Mouse (Mus musculus): ENCODE measurements at regions not wholly inside any gene's neighbourhood (a gene's known extent, or its start where the extent isn't known, plus 50 kb on each side); places are given as distances from the start of the nearest gene placed in this dataset.
"Not testable (repeated sequence)": the region's sequence is repeated elsewhere in the genome, so short reads cannot be mapped to it uniquely, and the experiment has no call there.

DNA sequence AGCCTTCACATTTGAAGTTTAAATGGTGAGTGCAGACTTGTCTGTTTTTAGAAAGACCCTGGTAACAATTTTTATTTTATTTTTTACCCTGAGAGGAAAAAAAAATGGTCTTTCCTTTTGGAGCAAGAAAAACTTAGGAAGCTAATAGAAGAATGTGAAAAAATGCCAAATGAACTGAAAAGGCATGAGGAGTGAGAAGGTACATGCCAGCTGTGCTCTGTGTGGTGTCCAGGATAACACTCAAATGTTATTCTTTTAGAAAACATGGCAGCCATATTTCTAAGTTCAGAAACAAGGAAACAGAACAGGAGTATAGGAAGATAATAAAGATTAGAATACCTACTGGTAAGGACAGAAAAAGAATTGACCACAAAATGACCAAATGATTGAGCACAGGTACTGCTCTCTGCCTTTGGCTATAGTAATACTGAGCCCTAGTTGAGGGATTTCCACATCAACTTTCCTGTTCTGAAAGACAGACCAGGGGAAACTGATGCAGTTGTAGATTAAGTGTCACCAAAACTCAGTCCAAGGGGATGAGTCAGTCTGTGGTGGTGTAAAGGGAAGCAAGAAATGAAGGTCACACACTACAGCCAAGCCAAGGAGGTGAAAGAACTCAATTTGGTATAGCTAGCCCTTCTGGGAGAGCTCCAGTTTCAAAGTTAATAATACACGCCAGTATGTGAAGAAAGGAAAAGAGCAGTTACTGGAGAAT lies 758.5 kb downstream of the Robo2 start:
- no peak for DNase-seq (ENCODE audit: low read depth, low spot score)

DNA sequence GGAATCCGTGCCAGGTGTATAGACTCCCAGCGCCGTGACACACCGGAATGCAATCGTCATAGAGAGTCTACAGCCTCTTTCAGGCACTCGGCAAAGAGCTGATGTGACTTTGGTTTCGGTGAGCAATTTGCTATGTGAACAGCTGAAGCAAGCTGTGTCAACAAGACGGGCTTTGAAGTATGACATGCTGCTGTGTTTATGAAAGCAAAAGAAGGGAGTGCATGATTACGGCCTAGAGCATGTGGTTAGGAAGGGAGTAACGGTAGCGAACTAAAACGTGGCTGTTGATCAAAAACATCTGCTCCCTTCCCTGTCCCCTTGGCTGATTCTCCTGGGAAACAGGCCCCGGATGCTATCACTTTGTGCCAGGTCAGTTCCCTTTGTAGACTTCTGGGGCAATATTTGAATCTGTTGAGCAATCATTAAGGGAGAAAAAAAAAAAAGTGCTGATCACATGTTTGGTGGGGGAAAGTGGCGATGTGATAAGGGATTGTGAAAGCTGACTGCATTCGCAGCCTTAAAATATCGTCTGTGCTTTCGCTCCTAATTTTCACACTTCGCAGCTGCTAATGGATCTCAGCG lies 764.3 kb downstream of the Robo2 start:
- DNase-seq (ENCODE audit: low read depth, low spot score): peak; percentile 5

DNA sequence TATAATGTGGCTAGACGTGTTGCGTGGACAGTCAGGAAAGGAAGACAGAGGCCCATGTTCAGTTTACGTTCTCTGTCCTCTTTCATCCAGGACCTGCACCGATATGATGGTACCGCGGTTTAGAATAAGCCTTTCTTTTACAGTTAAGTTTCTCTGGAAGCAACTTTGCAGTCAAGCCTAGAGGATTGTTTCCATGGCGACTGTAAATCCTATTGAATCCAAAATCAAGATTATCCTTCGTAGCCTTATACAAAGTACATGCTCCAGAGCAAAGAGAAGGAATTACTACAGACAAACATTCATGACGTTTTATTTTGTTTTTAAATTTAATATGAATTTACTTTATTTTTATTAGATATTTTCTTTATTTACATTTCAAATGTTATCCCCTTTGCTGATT lies 798.6 kb downstream of the Robo2 start:
- DNase-seq (ENCODE audit: low read depth, low spot score): no peak

DNA sequence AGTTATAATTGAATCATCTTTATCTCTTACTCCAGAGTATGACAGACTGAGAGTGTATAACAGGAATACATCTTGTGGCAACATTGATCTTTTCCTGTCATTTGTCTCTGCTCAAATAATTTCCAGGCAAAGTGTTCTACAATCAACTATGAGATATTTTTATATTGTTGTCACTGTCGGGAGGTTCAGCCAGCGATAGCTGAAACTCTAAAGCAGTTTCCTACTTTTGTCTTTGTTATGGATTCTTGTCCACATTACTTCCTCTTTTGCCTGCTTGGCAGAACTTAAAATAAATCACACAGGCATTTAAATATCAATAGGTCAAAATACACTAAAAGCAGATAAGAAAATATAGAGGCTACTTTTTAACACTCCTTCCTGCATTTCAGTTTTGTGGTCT lies 820.2 kb downstream of the Robo2 start:
- DNase-seq (ENCODE audit: low read depth, low spot score): no peak

DNA sequence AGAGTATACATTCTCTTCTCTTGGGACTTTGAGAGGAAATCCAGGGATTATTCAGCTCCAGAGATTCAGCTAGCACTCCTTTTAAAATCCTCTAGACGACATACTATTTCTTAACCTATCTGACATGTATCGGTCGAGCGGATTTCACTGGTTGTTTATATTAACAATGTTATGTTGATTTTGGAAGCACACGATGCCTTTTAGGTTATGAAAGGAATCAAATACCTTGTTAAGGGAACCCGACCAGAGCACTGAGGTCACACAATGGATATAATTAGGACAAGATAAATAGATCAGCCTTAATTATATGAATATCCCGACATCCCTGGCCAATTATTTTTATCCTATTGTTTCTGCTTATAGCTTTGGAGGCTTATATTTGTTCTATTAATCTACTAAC lies 850.4 kb downstream of the Robo2 start:
- no peak for DNase-seq (ENCODE audit: low read depth, low spot score)

DNA sequence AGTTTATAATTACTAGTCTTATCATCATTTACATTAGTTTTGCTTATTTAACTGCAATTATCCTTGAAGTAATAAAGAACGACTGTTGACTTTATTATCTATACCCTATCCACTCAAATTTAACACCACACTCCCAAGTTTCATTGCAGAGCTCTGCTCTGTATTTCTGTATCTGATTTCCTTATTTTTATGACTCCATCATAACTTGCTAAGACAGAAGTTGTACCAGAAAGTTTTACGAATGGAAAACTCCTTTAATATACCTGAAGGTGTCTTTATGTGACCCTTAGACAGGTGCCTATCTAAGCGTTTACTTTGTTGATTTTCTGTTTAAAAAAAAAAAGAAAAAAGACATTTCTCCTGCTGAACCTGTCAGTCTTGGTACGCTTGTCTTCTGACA lies 854.7 kb downstream of the Robo2 start:
- no peak for DNase-seq (ENCODE audit: low read depth, low spot score)

DNA sequence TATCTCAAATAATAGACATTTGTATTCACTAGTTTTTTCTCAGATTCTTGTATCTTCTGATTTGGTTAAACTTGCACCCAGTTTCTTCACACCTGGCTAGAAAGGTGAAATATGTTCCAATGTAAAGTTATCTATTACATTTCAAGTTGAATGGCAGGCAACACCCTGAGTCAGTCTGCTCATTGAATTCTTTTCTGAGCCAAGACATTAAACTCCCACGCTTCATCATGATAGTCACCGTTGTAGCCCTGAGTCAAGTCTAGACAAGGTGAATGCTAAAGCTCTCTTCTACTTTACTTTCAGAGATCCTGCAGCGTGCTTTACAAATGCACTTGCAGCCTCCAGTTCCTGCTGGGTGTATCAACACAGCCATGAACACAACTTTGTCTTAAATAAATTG lies 868.0 kb downstream of the Robo2 start:
- DNase-seq (ENCODE audit: low read depth, low spot score): no peak

DNA sequence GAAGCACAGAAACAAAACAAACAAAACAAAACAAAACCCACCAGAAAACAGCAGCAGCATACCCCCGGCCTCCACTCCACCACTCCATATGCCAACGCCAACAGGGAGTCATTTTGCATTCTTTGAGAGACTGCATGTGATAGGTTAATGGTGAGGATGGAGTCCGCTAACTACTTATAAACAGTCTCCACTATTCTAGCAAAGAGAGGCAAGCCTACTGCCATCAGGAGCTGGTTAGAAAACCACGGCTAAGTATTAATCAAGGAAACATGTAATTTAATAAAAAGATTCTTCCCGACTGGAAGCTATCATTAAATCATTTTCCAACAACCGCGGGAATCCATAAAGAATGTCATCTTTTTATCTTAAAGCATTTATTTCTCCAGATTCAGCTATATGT lies 873.6 kb downstream of the Robo2 start:
- DNase-seq (ENCODE audit: low read depth, low spot score): no peak

DNA sequence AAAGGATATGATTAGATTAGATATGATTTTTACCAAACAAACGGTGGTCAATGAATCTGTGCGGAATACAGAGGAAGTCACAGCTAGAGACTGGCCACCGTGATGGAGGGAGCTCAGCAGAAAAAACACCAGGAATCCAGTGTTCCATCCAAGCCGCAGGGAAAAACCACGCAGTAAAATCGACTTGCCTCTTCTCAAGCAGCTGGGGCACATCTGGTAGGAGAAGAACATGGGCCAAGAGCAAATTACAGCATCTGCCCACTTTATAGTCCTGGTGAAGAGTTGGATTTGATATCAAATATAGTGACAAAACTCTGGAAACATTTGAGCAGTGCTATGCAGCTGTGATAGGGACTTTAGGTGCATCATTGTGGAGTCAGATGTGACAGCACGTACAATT lies 874.1 kb downstream of the Robo2 start:
- no peak for DNase-seq (ENCODE audit: low read depth, low spot score)

DNA sequence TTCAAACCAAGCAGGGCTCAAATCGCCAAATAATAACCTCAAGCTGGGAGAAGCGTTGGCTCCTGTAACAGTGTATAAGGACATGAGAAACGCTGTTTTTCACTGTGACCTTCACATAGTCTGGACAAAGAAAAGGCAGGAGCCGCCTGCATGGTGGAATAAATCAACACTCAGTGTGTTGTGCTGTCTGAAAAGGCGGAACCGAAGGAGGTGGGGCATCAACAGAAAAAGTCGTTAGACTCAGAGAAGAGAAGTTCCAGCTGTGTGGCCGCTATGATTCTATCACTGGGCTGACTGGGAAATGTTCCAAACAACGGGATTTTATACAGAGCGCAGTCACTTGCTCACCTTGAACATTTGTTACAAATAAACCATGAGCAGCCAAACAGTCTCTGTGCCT lies 881.4 kb downstream of the Robo2 start:
- no peak for DNase-seq (ENCODE audit: low read depth, low spot score)

DNA sequence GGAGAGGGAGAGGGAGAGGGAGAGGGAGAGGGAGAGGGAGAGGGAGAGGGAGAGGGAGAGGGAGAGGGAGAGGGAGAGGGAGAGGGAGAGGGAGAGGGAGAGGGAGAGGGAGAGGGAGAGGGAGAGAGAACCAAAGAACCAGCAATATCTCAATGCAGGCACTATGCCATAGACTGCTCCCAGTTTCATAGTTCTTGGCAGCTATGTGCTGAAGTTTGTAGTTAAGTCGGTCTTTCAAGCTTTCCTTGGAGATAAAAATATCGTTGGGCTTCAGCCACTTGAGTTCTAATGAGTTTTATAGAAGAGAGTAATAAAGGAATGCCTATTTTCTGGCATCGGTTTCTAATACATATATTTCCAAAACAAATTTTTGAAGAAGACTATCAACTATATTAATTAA lies 888.7 kb downstream of the Robo2 start:
- not testable (repeated sequence) for DNase-seq (ENCODE audit: low read depth, low spot score)

DNA sequence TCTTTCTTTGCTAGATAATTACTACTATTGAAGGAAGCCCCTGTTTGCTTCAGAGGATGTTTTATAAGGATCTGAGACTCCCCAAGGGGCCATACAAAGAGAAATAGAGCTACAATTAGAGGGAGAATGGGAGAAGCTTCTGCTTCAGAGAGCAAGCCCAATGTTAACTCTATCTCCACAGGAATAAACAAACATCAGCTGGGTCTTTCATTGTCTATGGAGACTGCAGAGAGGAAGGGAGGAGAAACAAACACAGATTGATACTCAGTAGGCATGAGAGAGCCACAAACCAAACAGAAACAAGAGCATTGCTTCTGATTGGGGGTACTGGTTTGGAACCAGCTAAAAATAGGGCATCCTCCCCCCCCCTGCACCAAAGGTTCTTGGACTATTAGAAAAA lies 906.9 kb downstream of the Robo2 start:
- DNase-seq (ENCODE audit: low read depth, low spot score): no peak

DNA sequence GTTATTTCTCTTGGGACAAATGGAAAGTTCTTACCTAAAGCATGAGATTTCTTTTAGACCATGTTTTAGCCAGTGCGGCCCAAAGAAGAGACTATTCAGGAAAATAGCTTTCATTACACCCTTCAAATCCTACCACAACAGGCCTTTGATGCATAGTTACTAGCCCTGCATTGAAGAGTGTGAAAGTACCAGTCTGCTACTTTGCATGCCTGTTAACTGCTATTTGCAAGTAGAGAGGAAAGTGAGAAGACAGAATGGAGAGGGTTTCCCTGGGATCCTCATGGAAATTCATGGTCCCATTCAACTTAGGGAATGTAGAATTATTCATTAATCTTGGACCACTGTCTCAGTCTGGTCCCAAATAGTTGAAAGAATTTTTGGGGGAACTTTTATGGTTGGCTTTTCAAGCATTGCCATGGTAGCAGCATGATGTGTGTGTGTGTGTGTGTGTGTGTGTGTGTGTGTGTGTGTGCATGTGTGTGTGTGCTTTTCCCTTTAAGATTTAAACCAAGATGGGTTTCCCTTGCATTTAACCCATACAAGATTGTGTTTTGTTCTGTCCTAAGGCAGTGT lies 912.9 kb downstream of the Robo2 start:
- DNase-seq (ENCODE audit: low read depth, low spot score): no peak

DNA sequence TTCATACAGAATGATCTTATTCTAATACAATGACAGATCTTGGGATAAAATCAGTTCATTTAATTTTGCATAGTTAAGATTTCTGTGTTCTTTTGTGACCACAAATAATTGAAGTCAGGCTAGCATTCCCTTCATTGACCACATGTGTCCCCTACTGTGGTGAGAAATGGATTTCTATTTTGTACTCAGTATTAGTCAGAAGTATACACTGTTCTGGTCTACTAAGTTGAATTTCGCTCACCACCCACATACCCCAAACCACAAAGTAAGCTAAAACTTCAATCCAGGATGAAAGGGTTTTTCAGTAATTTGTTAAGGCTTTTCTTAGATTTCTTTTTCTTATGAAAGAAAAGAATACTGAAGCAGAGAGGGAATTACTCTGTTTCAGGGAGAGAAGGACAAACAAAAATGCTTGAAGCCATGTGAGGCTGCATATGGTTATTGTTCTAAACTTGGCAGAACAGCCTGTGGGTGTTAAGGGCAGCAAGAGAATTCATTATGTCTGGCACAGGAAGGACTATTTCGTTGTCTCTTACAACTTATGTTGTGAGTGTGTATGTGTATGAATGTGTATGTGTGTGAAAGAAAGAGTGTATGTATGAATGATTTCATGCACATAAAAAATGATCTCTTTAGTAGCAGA lies 928.3 kb downstream of the Robo2 start:
- no peak for DNase-seq (ENCODE audit: low read depth, low spot score)

DNA sequence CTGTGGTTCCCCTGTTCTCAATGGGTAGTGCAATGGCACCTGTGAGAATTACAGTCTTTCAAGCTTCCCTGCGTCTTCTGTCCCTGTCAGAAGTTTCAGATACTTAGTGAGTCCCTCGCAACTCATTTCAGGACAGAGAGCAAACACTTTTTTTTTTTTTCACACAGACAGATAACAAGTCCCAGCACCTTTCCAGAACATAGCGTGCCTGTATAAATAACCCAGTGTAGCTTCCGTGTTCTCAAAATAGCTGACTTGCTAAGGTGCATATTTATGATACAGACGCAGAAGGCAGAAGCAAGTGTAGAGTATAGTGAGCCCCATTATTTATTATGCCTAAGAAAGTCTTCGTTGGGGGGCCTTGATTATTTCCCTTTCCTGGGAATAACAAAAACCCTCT lies 929.4 kb downstream of the Robo2 start:
- no peak for DNase-seq (ENCODE audit: low read depth, low spot score)

DNA sequence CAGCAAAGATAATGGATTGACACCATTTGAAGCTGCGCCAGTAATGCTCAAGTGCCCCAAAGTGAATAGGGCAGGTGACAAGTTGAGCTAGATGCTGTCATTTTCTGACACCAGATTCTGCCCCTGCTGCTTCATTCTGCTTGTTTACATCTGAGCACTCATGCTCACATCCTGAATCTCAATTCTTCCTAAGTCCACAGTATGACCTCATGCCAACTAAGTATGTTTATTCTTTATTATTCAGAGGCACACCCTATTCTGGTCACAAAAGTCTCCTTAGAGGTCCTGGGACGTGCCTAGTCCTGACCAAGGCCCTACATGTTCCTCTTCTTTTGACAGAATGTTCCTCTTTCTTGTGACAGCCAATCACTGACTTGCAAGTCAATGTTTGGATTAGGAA lies 938.1 kb downstream of the Robo2 start:
- no peak for DNase-seq (ENCODE audit: low read depth, low spot score)

DNA sequence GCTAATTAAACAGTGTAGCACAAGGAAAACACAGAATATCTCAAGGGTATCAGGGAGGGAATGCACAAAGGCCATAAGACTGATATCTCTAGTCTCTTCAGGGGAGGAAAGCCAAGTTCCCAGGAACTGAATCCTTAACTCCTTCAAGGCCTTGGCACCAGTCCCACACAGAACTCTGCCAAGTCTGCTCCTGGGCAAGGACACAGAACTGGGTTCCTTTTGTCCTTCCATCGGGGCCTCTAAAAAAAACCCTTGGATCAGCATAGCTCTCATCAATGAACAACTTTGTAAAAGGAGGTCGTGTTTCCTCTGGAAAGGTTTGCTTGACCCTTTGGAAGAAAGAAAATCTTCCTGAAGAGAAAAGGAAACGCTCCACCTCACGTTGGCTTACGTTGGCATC lies 940.1 kb downstream of the Robo2 start:
- DNase-seq (ENCODE audit: low read depth, low spot score): no peak

DNA sequence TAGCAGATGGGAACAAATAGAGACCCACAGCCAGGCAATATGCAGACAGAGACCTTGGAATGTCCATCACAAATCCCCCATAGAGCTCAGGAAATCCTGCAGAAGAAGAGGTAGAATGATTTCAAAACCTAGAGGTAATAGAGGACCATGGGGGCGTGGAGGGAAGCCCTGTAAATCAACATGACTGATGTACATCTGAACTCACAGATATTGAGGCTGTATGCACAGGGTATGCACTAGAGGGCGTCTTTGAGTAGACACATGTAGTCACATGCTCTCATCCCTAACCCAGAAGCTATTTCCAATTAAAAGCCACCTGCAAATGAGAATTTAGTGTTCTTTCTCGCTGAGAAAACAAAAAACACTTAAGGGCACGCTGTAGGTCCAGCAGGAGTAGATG lies 941.1 kb downstream of the Robo2 start:
- no peak for DNase-seq (ENCODE audit: low read depth, low spot score)

DNA sequence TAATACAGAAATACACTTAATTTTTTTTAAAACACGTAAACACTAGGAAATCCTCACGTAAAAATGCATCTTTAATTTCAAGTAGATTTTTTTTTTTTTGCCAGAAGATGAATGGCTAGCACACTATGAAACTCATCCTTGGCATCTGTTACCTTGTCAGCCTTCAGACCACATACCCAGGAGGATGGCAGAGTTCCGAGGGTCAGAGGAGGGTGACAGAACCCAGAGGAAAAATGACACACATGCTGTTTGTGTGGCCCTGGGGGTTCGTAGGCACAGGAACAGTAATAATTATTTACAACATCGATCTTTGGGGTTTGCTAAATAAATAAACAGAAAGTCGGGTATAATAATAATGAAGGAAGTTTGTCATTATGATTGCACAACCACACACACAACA lies 945.3 kb downstream of the Robo2 start:
- DNase-seq (ENCODE audit: low read depth, low spot score): no peak

DNA sequence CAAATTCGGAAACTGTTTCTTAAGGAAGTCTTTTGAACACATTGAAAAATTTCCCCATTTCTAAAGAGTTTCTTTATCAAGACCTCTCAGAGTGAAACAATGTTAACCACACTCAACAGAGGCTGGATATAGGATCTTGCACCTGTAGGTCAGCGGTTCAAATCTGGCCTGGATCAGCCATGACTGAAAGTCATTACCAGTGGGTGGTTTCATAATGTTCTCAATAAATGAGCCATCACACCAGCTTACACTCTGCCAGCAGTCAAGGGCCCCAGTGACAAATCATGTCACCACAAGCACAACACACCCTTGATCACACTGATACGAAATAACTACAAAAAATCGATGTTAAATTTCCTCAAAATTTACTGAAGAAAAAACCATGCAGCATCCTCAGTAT lies 949.1 kb downstream of the Robo2 start:
- DNase-seq (ENCODE audit: low read depth, low spot score): no peak

DNA sequence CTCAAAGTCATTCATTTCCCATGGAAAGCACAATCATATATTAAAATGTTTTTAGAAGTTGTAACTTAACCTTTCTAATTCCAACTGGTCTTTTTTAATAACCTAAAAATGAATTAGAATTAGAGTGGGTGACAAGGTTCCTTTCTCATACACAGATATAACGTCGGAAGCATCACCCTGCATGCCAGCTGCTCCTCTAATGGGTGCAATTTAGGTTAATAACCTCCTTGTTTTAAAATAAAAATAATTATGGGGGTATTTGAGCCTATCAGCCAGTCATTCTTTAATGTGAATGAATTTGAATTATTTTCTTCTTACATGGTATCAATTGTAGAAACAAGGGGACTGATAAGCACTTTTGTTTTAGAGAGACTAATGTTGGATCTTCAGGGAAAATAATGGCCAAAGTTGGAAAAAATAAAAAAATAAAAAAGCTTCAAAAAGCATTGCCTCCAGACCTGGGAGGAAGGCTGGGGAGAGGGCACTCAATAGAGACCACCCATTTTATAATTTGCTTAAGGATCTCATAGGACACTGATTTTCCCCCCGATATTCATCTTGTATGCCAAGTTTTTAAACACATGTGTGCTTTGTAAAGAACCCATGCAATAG lies 960.9 kb downstream of the Robo2 start:
- DNase-seq (ENCODE audit: low read depth, low spot score): no peak

DNA sequence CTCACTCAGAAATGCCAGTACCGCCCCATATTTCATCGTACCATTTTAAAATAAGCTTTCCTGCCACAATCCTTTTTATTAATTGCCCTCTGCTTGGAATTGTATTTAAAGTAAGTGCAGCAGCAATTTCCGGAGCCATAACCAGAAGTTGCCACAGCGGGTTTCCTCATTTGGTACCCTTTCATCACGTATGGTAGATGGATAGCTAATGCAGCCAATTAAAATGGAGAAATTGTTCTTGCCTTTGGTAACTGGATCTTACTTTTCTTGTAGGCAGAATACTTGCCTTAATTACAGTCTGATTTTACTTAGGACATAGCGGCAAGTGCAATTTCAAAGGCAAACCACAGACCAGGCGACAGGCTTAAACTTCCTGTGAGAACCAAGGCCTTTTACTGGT lies 961.8 kb downstream of the Robo2 start:
- no peak for DNase-seq (ENCODE audit: low read depth, low spot score)

DNA sequence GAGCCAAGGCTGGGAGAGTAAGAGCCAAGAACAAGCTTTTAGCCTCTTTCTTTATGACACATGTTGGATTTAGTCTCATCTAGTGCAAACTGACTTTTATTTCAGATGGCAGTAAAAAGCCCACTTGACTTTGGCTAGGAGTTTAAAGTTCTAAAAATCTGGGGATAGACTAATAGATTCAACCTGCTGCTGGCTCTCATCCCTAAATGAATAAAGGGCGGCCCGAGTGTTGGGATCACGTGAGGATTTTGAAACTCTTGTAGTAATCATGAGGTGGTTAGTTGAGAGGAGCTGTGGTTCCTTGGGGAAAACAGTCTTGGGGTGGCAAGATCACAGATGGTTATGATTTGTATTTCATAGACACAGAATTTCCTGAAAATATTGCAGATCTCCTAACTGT lies 975.9 kb downstream of the Robo2 start:
- DNase-seq (ENCODE audit: low read depth, low spot score): no peak
